Mouse (Mus musculus): Measurements from ENCODE around the gene Tgfbr3. TPM values are rescaled to one million over a fixed set of nuclear protein-coding genes. Genes with fewer than 3 reads are reported as not detected.
"Not testable (repeated sequence)": the region's sequence is repeated elsewhere in the genome, so short reads cannot be mapped to it uniquely, and the experiment has no call there.

The Tgfbr3 gene
- total RNA-seq, 2 experiments from 2014 or later, result 214 to 231 TPM

- DNase-seq (ENCODE audit: low spot score in 2 of 2), result no peak
These were observed 6.7 kb downstream of the Tgfbr3 start for GRCm38 (mm10) chr5:107282561-107283307.

GRCm38 (mm10) chr5:107279263-107279662 is 10.2 kb downstream of the Tgfbr3 start:
- no peak for DNase-seq (ENCODE audit: low spot score in 2 of 2)

- no peak for DNase-seq (ENCODE audit: low spot score in 2 of 2)
These were observed 13.2 kb downstream of the Tgfbr3 start for GRCm38 (mm10) chr5:107276186-107276585.

GRCm38 (mm10) chr5:107272252-107273028 is 17.0 kb downstream of the Tgfbr3 start:
- DNase-seq (ENCODE audit: low spot score in 2 of 2), result no peak

GRCm38 (mm10) chr5:107269006-107269328 is 20.5 kb downstream of the Tgfbr3 start:
- DNase-seq (ENCODE audit: low spot score in 2 of 2), result no peak

GRCm38 (mm10) chr5:107268121-107269005 is 21.1 kb downstream of the Tgfbr3 start:
- no peak for DNase-seq (ENCODE audit: low spot score in 2 of 2)

- DNase-seq (ENCODE audit: low spot score in 2 of 2), result no peak
These were observed 22.9 kb downstream of the Tgfbr3 start for GRCm38 (mm10) chr5:107266566-107266965.

GRCm38 (mm10) chr5:107264426-107265360 is 24.7 kb downstream of the Tgfbr3 start:
- DNase-seq (ENCODE audit: low spot score in 2 of 2), result no peak

- no peak for DNase-seq (ENCODE audit: low spot score in 2 of 2)
These were observed 25.6 kb downstream of the Tgfbr3 start for GRCm38 (mm10) chr5:107263836-107264235.

- no peak for DNase-seq (ENCODE audit: low spot score in 2 of 2)
These were observed 27.5 kb downstream of the Tgfbr3 start for GRCm38 (mm10) chr5:107261930-107262329.

- no peak for DNase-seq (ENCODE audit: low spot score in 2 of 2)
These were observed 28.5 kb downstream of the Tgfbr3 start for GRCm38 (mm10) chr5:107260708-107261495.

GRCm38 (mm10) chr5:107259487-107260040 is 29.9 kb downstream of the Tgfbr3 start:
- no peak for DNase-seq (ENCODE audit: low spot score in 2 of 2)

GRCm38 (mm10) chr5:107253395-107253794 is 36.0 kb downstream of the Tgfbr3 start:
- no peak for DNase-seq (ENCODE audit: low spot score in 2 of 2)

- DNase-seq (ENCODE audit: low spot score in 2 of 2), result no peak
These were observed 37.0 kb downstream of the Tgfbr3 start for GRCm38 (mm10) chr5:107252435-107252834.

GRCm38 (mm10) chr5:107251751-107252305 is 37.6 kb downstream of the Tgfbr3 start:
- peak in 1 of 2 experiments; percentile 55 for DNase-seq (ENCODE audit: low spot score in 2 of 2)

GRCm38 (mm10) chr5:107250548-107251272 is 38.7 kb downstream of the Tgfbr3 start:
- DNase-seq (ENCODE audit: low spot score in 2 of 2), result no peak

- no peak for DNase-seq (ENCODE audit: low spot score in 2 of 2)
These were observed 40.7 kb downstream of the Tgfbr3 start for GRCm38 (mm10) chr5:107248732-107249131.

- not testable (repeated sequence) for DNase-seq (ENCODE audit: low spot score in 2 of 2)
These were observed 41.1 kb downstream of the Tgfbr3 start for GRCm38 (mm10) chr5:107248302-107248701.

Measured in adrenal gland, postnatal 4 days (tissue).